15 mouse cellular contexts compared by ENCODE assay signal in the genomic region with DNA sequence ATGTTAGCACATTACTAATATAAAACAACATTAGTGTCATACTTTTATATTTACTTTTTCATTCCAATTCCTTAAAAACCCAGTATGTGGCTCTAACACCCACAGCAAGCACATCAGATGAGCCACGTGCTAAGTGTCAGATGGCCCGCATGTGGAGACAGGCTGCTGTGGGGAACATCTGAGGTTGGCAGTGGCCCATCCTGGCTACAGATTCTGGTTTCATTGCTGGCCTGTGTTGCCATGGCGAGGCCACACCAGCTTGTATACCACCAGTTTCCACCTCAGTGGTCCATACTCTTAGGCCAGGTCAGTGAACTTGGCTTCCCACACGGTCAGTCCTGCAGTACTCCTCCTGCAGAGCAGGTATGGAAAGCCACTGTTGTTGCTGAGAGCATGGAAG.
A peak's percentile ranks its signal among the peaks of the same experiment; 100 is the strongest.
DNase-seq lines count a peak whose midpoint lies in the region; ATAC-seq and TF ChIP-seq lines count a peak whose summit lies in the region.
"Had no signal": no experiment of that assay in that cellular context is flagged by ENCODE, and none has a peak within 500 bp of the region (broad histone marks: within the 10 kb centered on the region; RNA-seq: fewer than 3 reads in every experiment).

No protein-coding gene starts in this region.

- no peak overlapping the region for H3K4me3 ChIP-seq in hindbrain, embryonic 11.5 days (ENCODE audit: low read depth, low read length)
- H3K4me3 ChIP-seq in hindbrain, embryonic 12.5 days = no peak overlapping the region
- no peak overlapping the region for H3K4me3 ChIP-seq in midbrain, embryonic 12.5 days
- H3K4me3 ChIP-seq in midbrain, embryonic 10.5 days = no peak overlapping the region
- H3K4me3 ChIP-seq in hindbrain, embryonic 16.5 days (ENCODE audit: low read length) = no peak overlapping the region
- no peak overlapping the region for H3K4me3 ChIP-seq in midbrain, postnatal 0 days (ENCODE audit: low read depth, low read length)
- H3K4me3 ChIP-seq: embryonic facial prominence, embryonic 13.5 days; erythroblast, embryonic 14.5 days; heart, embryonic 13.5 days; liver, embryonic 15.5 days; lung, embryonic 15.5 days; myocyte had no signal

- peak; percentile 21; the same call in 1 of the 2 replicates for ATAC-seq in hindbrain, embryonic 11.5 days (ENCODE audit: low FRiP score)
- no peak for ATAC-seq in hindbrain, embryonic 12.5 days (ENCODE audit: low FRiP score)
- 0 out of 2 replicates have a peak, but pooled peaks have one; percentile 21 for ATAC-seq in midbrain, embryonic 12.5 days (ENCODE audit: low FRiP score, low read depth)
- ATAC-seq in hindbrain, embryonic 16.5 days = peak; percentile 48
- ATAC-seq in midbrain, postnatal 0 days (ENCODE audit: low FRiP score) = no peak
- ATAC-seq: inflammation-experienced regulatory T-cells, adult 6 months had no signal

- H3K27me3 ChIP-seq in hindbrain, embryonic 11.5 days (ENCODE audit: control insufficient read depth, insufficient read depth, low read length) = no peaks in the 10 kb centered on the region
- 0 out of 2 replicates have a peak, but pooled peaks cover 5% of the 10 kb centered on the region for H3K27me3 ChIP-seq in hindbrain, embryonic 12.5 days
- no peaks in the 10 kb centered on the region for H3K27me3 ChIP-seq in midbrain, embryonic 12.5 days
- H3K27me3 ChIP-seq in midbrain, embryonic 10.5 days (ENCODE audit: low read depth, poor library complexity, severe bottlenecking) = peaks cover 16% of the 10 kb centered on the region; the same call in 1 of the 2 replicates
- H3K27me3 ChIP-seq in hindbrain, embryonic 16.5 days (replicated peaks; ENCODE audit: control insufficient read depth, insufficient read depth, low read length) = 0 out of 2 replicates have a peak, but pooled peaks cover 2% of the 10 kb centered on the region
- H3K27me3 ChIP-seq in midbrain, postnatal 0 days (ENCODE audit: insufficient read depth, low read length) = no peaks in the 10 kb centered on the region
- H3K27me3 ChIP-seq: liver, embryonic 15.5 days had no signal

- no peak overlapping the region for H3K27ac ChIP-seq in hindbrain, embryonic 11.5 days (ENCODE audit: low read depth, low read length)
- H3K27ac ChIP-seq in hindbrain, embryonic 12.5 days = no peak overlapping the region
- no peak overlapping the region for H3K27ac ChIP-seq in midbrain, embryonic 12.5 days (replicated peaks)
- H3K27ac ChIP-seq in midbrain, embryonic 10.5 days (replicated peaks) = no peak overlapping the region
- no peak overlapping the region for H3K27ac ChIP-seq in hindbrain, embryonic 16.5 days (ENCODE audit: low read depth, low read length)
- no peak overlapping the region for H3K27ac ChIP-seq in midbrain, postnatal 0 days (ENCODE audit: low read depth, low read length)
- H3K27ac ChIP-seq: embryonic facial prominence, embryonic 13.5 days; heart, embryonic 13.5 days; liver, embryonic 15.5 days; lung, embryonic 15.5 days had no signal

- 78% methylated on average over 4 of the region's 4 CpGs for WGBS in hindbrain, embryonic 11.5 days
- 77% methylated on average over 4 of the region's 4 CpGs for WGBS in hindbrain, embryonic 12.5 days
- 81% methylated on average over 4 of the region's 4 CpGs for WGBS in midbrain, embryonic 12.5 days
- WGBS in midbrain, embryonic 10.5 days = 84% methylated on average over 4 of the region's 4 CpGs
- WGBS in hindbrain, embryonic 16.5 days = 57% methylated on average over 4 of the region's 4 CpGs
- 73% methylated on average over 4 of the region's 4 CpGs for WGBS in midbrain, postnatal 0 days

- H3K9ac ChIP-seq in hindbrain, embryonic 11.5 days (ENCODE audit: low read depth, low read length) = no peak overlapping the region
- no peak overlapping the region for H3K9ac ChIP-seq in hindbrain, embryonic 12.5 days
- H3K9ac ChIP-seq in midbrain, embryonic 12.5 days (replicated peaks) = no peak overlapping the region
- H3K9ac ChIP-seq in hindbrain, embryonic 16.5 days (ENCODE audit: low read depth, low read length) = no peak overlapping the region
- no peak overlapping the region for H3K9ac ChIP-seq in midbrain, postnatal 0 days (replicated peaks; ENCODE audit: low read length, poor library complexity, severe bottlenecking)
- H3K9ac ChIP-seq: embryonic facial prominence, embryonic 13.5 days; heart, embryonic 13.5 days; liver, embryonic 15.5 days; lung, embryonic 15.5 days had no signal

- no peaks in the 10 kb centered on the region for H3K36me3 ChIP-seq in hindbrain, embryonic 11.5 days (ENCODE audit: control insufficient read depth, insufficient read depth, low read length)
- no peaks in the 10 kb centered on the region for H3K36me3 ChIP-seq in hindbrain, embryonic 12.5 days
- H3K36me3 ChIP-seq in midbrain, embryonic 12.5 days = no peaks in the 10 kb centered on the region
- no peaks in the 10 kb centered on the region for H3K36me3 ChIP-seq in midbrain, embryonic 10.5 days
- H3K36me3 ChIP-seq in hindbrain, embryonic 16.5 days (ENCODE audit: control insufficient read depth, insufficient read depth, low read length) = no peaks in the 10 kb centered on the region
- H3K36me3 ChIP-seq in midbrain, postnatal 0 days (ENCODE audit: insufficient read depth, low read length) = no peaks in the 10 kb centered on the region
- H3K36me3 ChIP-seq: embryonic facial prominence, embryonic 13.5 days; heart, embryonic 13.5 days; liver, embryonic 15.5 days; lung, embryonic 15.5 days had no signal

- H3K4me2 ChIP-seq in hindbrain, embryonic 11.5 days (replicated peaks; ENCODE audit: low read depth, low read length) = no peak overlapping the region
- no peak overlapping the region for H3K4me2 ChIP-seq in hindbrain, embryonic 12.5 days (replicated peaks)
- H3K4me2 ChIP-seq in midbrain, embryonic 12.5 days (replicated peaks) = no peak overlapping the region
- no peak overlapping the region for H3K4me2 ChIP-seq in hindbrain, embryonic 16.5 days (ENCODE audit: low read length)
- H3K4me2 ChIP-seq in midbrain, postnatal 0 days (ENCODE audit: low read depth, low read length, poor library complexity, severe bottlenecking) = no peak overlapping the region
- H3K4me2 ChIP-seq: embryonic facial prominence, embryonic 13.5 days; heart, embryonic 13.5 days; liver, embryonic 15.5 days; lung, embryonic 15.5 days had no signal

- no peaks in the 10 kb centered on the region for H3K9me3 ChIP-seq in hindbrain, embryonic 11.5 days (ENCODE audit: control insufficient read depth, low read length)
- 0 out of 2 replicates have a peak, but pooled peaks cover 4% of the 10 kb centered on the region for H3K9me3 ChIP-seq in hindbrain, embryonic 12.5 days (replicated peaks)
- 0 out of 2 replicates have a peak, but pooled peaks cover 4% of the 10 kb centered on the region for H3K9me3 ChIP-seq in midbrain, embryonic 12.5 days
- H3K9me3 ChIP-seq in midbrain, embryonic 10.5 days (replicated peaks) = peaks cover 7% of the 10 kb centered on the region
- no peaks in the 10 kb centered on the region for H3K9me3 ChIP-seq in hindbrain, embryonic 16.5 days (ENCODE audit: control insufficient read depth, low read length)
- H3K9me3 ChIP-seq in midbrain, postnatal 0 days (ENCODE audit: low read length) = no peaks in the 10 kb centered on the region
- H3K9me3 ChIP-seq: embryonic facial prominence, embryonic 13.5 days; heart, embryonic 13.5 days; liver, embryonic 15.5 days; lung, embryonic 15.5 days had no signal

- H3K4me1 ChIP-seq in hindbrain, embryonic 11.5 days (replicated peaks; ENCODE audit: control insufficient read depth, insufficient read depth, low read length) = no peaks in the 10 kb centered on the region
- peaks cover 10% of the 10 kb centered on the region for H3K4me1 ChIP-seq in hindbrain, embryonic 12.5 days
- 0 out of 2 replicates have a peak, but pooled peaks cover 3% of the 10 kb centered on the region for H3K4me1 ChIP-seq in midbrain, embryonic 12.5 days
- H3K4me1 ChIP-seq in midbrain, embryonic 10.5 days = peaks cover 11% of the 10 kb centered on the region
- H3K4me1 ChIP-seq in hindbrain, embryonic 16.5 days (ENCODE audit: control insufficient read depth, insufficient read depth, low read depth, low read length) = peaks cover 10% of the 10 kb centered on the region
- H3K4me1 ChIP-seq in midbrain, postnatal 0 days (ENCODE audit: insufficient read depth, low read length) = no peaks in the 10 kb centered on the region
- H3K4me1 ChIP-seq: heart, embryonic 13.5 days; liver, embryonic 15.5 days; lung, embryonic 15.5 days had no signal

- no peak for DNase-seq in hindbrain, embryonic 11.5 days (ENCODE audit: low spot score)
- no peak for DNase-seq in midbrain, embryonic 10.5 days (ENCODE audit: low spot score)
- peak; percentile 44 for DNase-seq in midbrain, postnatal 0 days (ENCODE audit: low spot score)
- DNase-seq in heart, postnatal 36 days = no peak
- DNase-seq: gastrocnemius, postnatal 25 days had no signal

- intact Hi-C loops in heart, postnatal 36 days (cut with DNase I) = loop anchor here (1.0 to 10.0 kb wide), 4 partner anchors 116 to 1006 kb away; partner anchors contain the start of gene Fhad1

- no peak for TF ChIP-seq CTCF in midbrain, postnatal 0 days (IDR thresholded peaks at IDR 0.05)

Comparison
In these comparisons a context has a peak if more than half of its experiments do, and no peak if none do; other contexts are left out.
1. ATAC-seq: peak in hindbrain, embryonic 11.5 days (single experiment), midbrain, embryonic 12.5 days (single experiment) and hindbrain, embryonic 16.5 days (single experiment); none in hindbrain, embryonic 12.5 days (single experiment) and midbrain, postnatal 0 days (single experiment).